In genomic region chr7:25284171-25284570, GRCm38 (mm10) we compare ENCODE assay signal across 10 mouse cellular contexts. TPM values are rescaled to one million over a fixed set of nuclear protein-coding genes. Genes with fewer than 3 reads are reported as not detected.
DNase-seq lines count a peak whose midpoint lies in the region; ATAC-seq lines count a peak whose summit lies in the region.
"Had no signal": no experiment of that assay in that cellular context is flagged by ENCODE, and none has a peak within 500 bp of the region (broad histone marks: within the 10 kb centered on the region; RNA-seq: fewer than 3 reads in every experiment).

No protein-coding gene starts in this region.

- H3K4me3 ChIP-seq in lung, embryonic 15.5 days: peak overlapping the region; percentile 84
- H3K4me3 ChIP-seq in limb, embryonic 10.5 days: peak overlapping the region; percentile 86
- peak overlapping the region; percentile 67 for H3K4me3 ChIP-seq in neural tube, embryonic 15.5 days (replicated peaks)

- peak overlapping the region; percentile 89 for H3K4me2 ChIP-seq in lung, embryonic 15.5 days
- H3K4me2 ChIP-seq in neural tube, embryonic 15.5 days: peak overlapping the region; percentile 78

- no peaks in the 10 kb centered on the region for H3K27me3 ChIP-seq in lung, embryonic 15.5 days
- no peaks in the 10 kb centered on the region for H3K27me3 ChIP-seq in limb, embryonic 10.5 days (ENCODE audit: low read depth, poor library complexity, severe bottlenecking)
- no peaks in the 10 kb centered on the region for H3K27me3 ChIP-seq in neural tube, embryonic 15.5 days (replicated peaks)

- H3K27ac ChIP-seq in lung, embryonic 15.5 days: peak overlapping the region; percentile 100
- peak overlapping the region; percentile 97 for H3K27ac ChIP-seq in limb, embryonic 10.5 days
- peak overlapping the region; percentile 100 for H3K27ac ChIP-seq in neural tube, embryonic 15.5 days (replicated peaks)

- peaks cover 46% of the 10 kb centered on the region for H3K36me3 ChIP-seq in lung, embryonic 15.5 days
- H3K36me3 ChIP-seq in limb, embryonic 10.5 days: peaks cover 51% of the 10 kb centered on the region
- H3K36me3 ChIP-seq in neural tube, embryonic 15.5 days: peaks cover 46% of the 10 kb centered on the region

- DNase-seq in cerebellum, adult 11-12 months: peak; percentile 48
- no peak for DNase-seq in cerebellum, postnatal 36 days
- no peak for DNase-seq in lung, adult 18-20 months
- no peak for DNase-seq in limb, embryonic 10.5 days (ENCODE audit: low spot score)
- no peak for DNase-seq in layer of hippocampus, postnatal 10 days (ENCODE audit: low spot score in 2 of 2)
- DNase-seq in testis, postnatal 10 days (ENCODE audit: low spot score): no peak

- WGBS in lung, embryonic 15.5 days: 65% methylated on average over 2 of the region's 2 CpGs
- WGBS in limb, embryonic 10.5 days: 77% methylated on average over 2 of the region's 2 CpGs
- 65% methylated on average over 2 of the region's 2 CpGs for WGBS in neural tube, embryonic 15.5 days

- ATAC-seq in lung, embryonic 15.5 days (ENCODE audit: borderline replicate concordance, extremely low read depth, low FRiP score, low TSS enrichment): no peak
- no peak for ATAC-seq in neural tube, embryonic 15.5 days (ENCODE audit: low FRiP score)

- peak overlapping the region; percentile 85 for H3K9ac ChIP-seq in lung, embryonic 15.5 days
- peak overlapping the region; percentile 70 for H3K9ac ChIP-seq in neural tube, embryonic 15.5 days (replicated peaks)

- H3K4me1 ChIP-seq in lung, embryonic 15.5 days: peaks cover 47% of the 10 kb centered on the region
- peaks cover 52% of the 10 kb centered on the region for H3K4me1 ChIP-seq in limb, embryonic 10.5 days
- H3K4me1 ChIP-seq in neural tube, embryonic 15.5 days: peaks cover 50% of the 10 kb centered on the region

- H3K9me3 ChIP-seq in lung, embryonic 15.5 days: no peaks in the 10 kb centered on the region
- H3K9me3 ChIP-seq in limb, embryonic 10.5 days (replicated peaks): no peaks in the 10 kb centered on the region
- no peaks in the 10 kb centered on the region for H3K9me3 ChIP-seq in neural tube, embryonic 15.5 days (replicated peaks)

RNA-seq across cellular contexts. Expression of gene Pafah1b3, which starts 13.6 kb away (rescaled TPM):
- polyA plus RNA-seq in lung, embryonic 15.5 days (2015; fragmentation: Nextera tagmentation; extraction: Ambion mirVana): 174 and 183 TPM in 2 replicates
- polyA plus RNA-seq in limb, embryonic 10.5 days (2016; fragmentation: Nextera tagmentation; extraction: Ambion mirVana): 224 and 248 TPM in 2 replicates
- 458 and 569 TPM in 2 replicates for polyA plus RNA-seq in neural tube, embryonic 15.5 days (2015; fragmentation: Nextera tagmentation; extraction: Ambion mirVana)
- total RNA-seq in layer of hippocampus, postnatal 10 days (2021): 10 to 100 TPM; 63.0 to 67.6 TPM

RNA-seq across cellular contexts. Expression of gene Cic, which starts 16.7 kb away (rescaled TPM):
- 29.5 and 30.3 TPM in 2 replicates for polyA plus RNA-seq in lung, embryonic 15.5 days (2015; fragmentation: Nextera tagmentation; extraction: Ambion mirVana)
- polyA plus RNA-seq in limb, embryonic 10.5 days (2016; fragmentation: Nextera tagmentation; extraction: Ambion mirVana): 21.4 and 25.2 TPM in 2 replicates
- polyA plus RNA-seq in neural tube, embryonic 15.5 days (2015; fragmentation: Nextera tagmentation; extraction: Ambion mirVana): 33.3 and 37.2 TPM in 2 replicates
- 100 to 1,000 TPM; 234 to 267 TPM for total RNA-seq in layer of hippocampus, postnatal 10 days (2021)

RNA-seq across cellular contexts. Expression of gene Prr19, which starts 17.0 kb away (rescaled TPM):
- 0.27 and 0.38 TPM in 2 replicates for polyA plus RNA-seq in lung, embryonic 15.5 days (2015; fragmentation: Nextera tagmentation; extraction: Ambion mirVana)
- polyA plus RNA-seq in limb, embryonic 10.5 days (2016; fragmentation: Nextera tagmentation; extraction: Ambion mirVana): 1.1 and 1.3 TPM in 2 replicates
- polyA plus RNA-seq in neural tube, embryonic 15.5 days (2015; fragmentation: Nextera tagmentation; extraction: Ambion mirVana): 3.0 and 3.5 TPM in 2 replicates
- under 1 TPM; 0.27 to 0.30 TPM for total RNA-seq in layer of hippocampus, postnatal 10 days (2021)
- total RNA-seq: liver, adult 2 months had no signal
- polyA plus RNA-seq: C2C12; liver, adult 2 months had no signal

RNA-seq across cellular contexts. Expression of gene Tmem145, which starts 21.7 kb away (rescaled TPM):
- 0.22 and 0.25 TPM in 2 replicates for polyA plus RNA-seq in lung, embryonic 15.5 days (2015; fragmentation: Nextera tagmentation; extraction: Ambion mirVana)
- 0.14 and 0.38 TPM in 2 replicates for polyA plus RNA-seq in limb, embryonic 10.5 days (2016; fragmentation: Nextera tagmentation; extraction: Ambion mirVana)
- polyA plus RNA-seq in neural tube, embryonic 15.5 days (2015; fragmentation: Nextera tagmentation; extraction: Ambion mirVana): 73.5 and 98.1 TPM in 2 replicates
- total RNA-seq in layer of hippocampus, postnatal 10 days (2021): 10 to 100 TPM; 66.4 to 70.3 TPM
- total RNA-seq: liver, adult 2 months had no signal
- polyA plus RNA-seq: liver, adult 2 months had no signal

RNA-seq across cellular contexts. Expression of gene Megf8, which starts 32.8 kb away (rescaled TPM):
- polyA plus RNA-seq in lung, embryonic 15.5 days (2015; fragmentation: Nextera tagmentation; extraction: Ambion mirVana): 12.7 and 13.5 TPM in 2 replicates
- polyA plus RNA-seq in limb, embryonic 10.5 days (2016; fragmentation: Nextera tagmentation; extraction: Ambion mirVana): 17.6 and 22.2 TPM in 2 replicates
- 19.3 and 22.7 TPM in 2 replicates for polyA plus RNA-seq in neural tube, embryonic 15.5 days (2015; fragmentation: Nextera tagmentation; extraction: Ambion mirVana)
- 10 to 100 TPM; 79.7 to 87.1 TPM for total RNA-seq in layer of hippocampus, postnatal 10 days (2021)
